Mouse (Mus musculus): ENCODE data around the gene Scd2.
A peak's percentile ranks its signal among the peaks of the same experiment; 100 is the strongest.
"Not testable (repeated sequence)": the region's sequence is repeated elsewhere in the genome, so short reads cannot be mapped to it uniquely, and the experiment has no call there.

Scd2 gene

DNA sequence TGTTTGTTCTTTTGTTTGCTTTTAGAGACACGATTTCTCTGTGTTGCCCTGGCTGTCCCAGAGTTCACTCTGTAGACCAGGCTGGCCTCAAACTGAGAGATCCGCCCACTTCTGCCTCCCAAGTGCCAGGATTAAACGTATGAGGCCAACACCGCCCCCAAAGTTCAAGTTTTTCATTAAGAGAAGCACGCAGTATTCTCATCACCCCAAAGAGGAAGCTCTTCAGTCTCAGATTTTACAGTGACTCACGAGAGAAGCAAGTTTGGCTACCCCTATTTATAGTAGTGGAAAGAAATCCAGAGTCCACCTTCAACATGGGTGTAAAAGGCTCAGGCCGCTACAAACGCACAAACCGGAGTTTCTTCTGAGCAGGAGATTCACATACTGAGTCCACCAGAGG is 29.2 kb upstream of the Scd2 start:
- no peaks in the 10 kb centered on the region for H3K36me3 ChIP-seq (ENCODE audit: control insufficient read depth, insufficient read depth, low read length, poor library complexity, severe bottlenecking)
- DNase-seq (ENCODE audit: low read depth, low spot score) = peak; percentile 68
- H3K27me3 ChIP-seq (ENCODE audit: control insufficient read depth, insufficient read depth, low read length, poor library complexity, severe bottlenecking) = no peaks in the 10 kb centered on the region

DNA sequence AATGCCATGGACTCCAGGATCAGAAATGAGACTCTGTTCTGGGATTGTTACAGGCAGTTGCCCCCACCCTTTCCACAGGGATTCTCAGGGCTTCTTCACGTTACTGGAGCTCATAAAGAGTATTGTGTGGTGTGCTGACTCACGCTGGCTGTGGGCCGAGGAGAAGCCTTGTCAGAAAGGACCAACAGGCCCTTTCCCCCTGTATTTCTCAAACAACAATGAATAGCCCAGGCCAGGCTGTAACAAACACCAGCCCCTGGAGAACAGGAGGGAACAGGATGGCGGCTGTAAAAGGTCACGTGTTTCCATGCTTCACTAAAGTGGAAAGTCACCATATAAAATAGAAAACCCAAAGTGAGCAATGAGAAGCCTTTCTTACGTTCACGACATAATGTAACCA is 28.2 kb upstream of the Scd2 start:
- peak; percentile 41 for DNase-seq (ENCODE audit: low read depth, low spot score)
- no peaks in the 10 kb centered on the region for H3K27me3 ChIP-seq (ENCODE audit: control insufficient read depth, insufficient read depth, low read length, poor library complexity, severe bottlenecking)
- H3K36me3 ChIP-seq (ENCODE audit: control insufficient read depth, insufficient read depth, low read length, poor library complexity, severe bottlenecking) = no peaks in the 10 kb centered on the region

DNA sequence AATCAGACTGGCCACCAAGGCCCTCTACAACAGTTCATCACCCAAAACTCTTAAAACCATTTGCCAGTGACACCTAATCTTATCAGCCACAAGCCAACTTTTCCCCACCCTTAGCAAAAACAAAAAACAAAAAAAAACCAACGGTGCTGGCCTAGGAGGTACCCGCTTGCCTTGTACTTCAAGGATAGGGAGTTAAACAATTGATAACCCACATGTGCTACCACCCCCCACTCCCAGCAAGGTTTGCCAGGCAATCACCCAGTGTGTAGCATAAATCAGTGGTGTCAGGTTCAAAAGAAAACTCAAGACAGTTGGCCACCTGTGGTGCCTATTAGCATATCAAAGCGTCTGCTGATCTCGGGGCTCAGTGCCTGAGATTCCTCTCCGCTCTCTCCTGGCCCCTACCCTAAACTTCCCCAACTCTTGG is 27.6 kb upstream of the Scd2 start:
- Histone ChIP-seq H3K27me3 (ENCODE audit: control insufficient read depth, insufficient read depth, low read length, poor library complexity, severe bottlenecking) (no peaks in the 10 kb centered on the region), H3K36me3 (ENCODE audit: control insufficient read depth, insufficient read depth, low read length, poor library complexity, severe bottlenecking) (no peaks in the 10 kb centered on the region)
- DNase-seq (ENCODE audit: low read depth, low spot score) = no peak

DNA sequence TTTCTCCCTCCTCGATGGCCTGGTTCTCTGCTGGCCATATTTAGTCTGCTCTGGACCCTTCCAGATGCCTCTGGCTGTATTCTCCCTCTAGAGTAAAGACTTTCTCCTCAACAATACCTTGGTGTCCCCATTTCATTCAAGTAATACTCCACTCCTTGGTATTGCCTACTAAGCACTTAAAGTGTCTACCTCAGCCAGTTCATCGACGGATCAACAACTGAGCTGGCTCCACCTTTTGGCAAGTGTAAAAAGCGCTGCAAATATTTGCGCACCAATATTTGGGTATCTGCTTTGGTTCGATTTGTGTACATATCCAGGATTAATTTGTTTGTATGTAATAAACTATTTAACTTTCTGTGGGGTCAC is 27.0 kb upstream of the Scd2 start:
- peak; percentile 73 for DNase-seq (ENCODE audit: low read depth, low spot score)
- H3K27me3 ChIP-seq (ENCODE audit: control insufficient read depth, insufficient read depth, low read length, poor library complexity, severe bottlenecking) = no peaks in the 10 kb centered on the region
- no peaks in the 10 kb centered on the region for H3K36me3 ChIP-seq (ENCODE audit: control insufficient read depth, insufficient read depth, low read length, poor library complexity, severe bottlenecking)

- Histone ChIP-seq H3K27me3 (ENCODE audit: control insufficient read depth, insufficient read depth, low read length, poor library complexity, severe bottlenecking) (no peaks in the 10 kb centered on the region), H3K36me3 (ENCODE audit: control insufficient read depth, insufficient read depth, low read length, poor library complexity, severe bottlenecking) (no peaks in the 10 kb centered on the region)
- peak; percentile 82 for DNase-seq (ENCODE audit: low read depth, low spot score)
Observed at GRCm38 (mm10) chr19:44266824-44267498, 26.5 kb upstream of the Scd2 start.

GRCm38 (mm10) chr19:44267499-44268002 is 25.9 kb upstream of the Scd2 start:
- DNase-seq (ENCODE audit: low read depth, low spot score) = no peak
- H3K36me3 ChIP-seq (ENCODE audit: control insufficient read depth, insufficient read depth, low read length, poor library complexity, severe bottlenecking) = no peaks in the 10 kb centered on the region
- no peaks in the 10 kb centered on the region for H3K27me3 ChIP-seq (ENCODE audit: control insufficient read depth, insufficient read depth, low read length, poor library complexity, severe bottlenecking)

GRCm38 (mm10) chr19:44273711-44274110 is 19.8 kb upstream of the Scd2 start:
- no peaks in the 10 kb centered on the region for H3K27me3 ChIP-seq (ENCODE audit: control insufficient read depth, insufficient read depth, low read length, poor library complexity, severe bottlenecking)
- H3K36me3 ChIP-seq (ENCODE audit: control insufficient read depth, insufficient read depth, low read length, poor library complexity, severe bottlenecking) = no peaks in the 10 kb centered on the region
- no peak for DNase-seq (ENCODE audit: low read depth, low spot score)

- DNase-seq (ENCODE audit: low read depth, low spot score) = no peak
- H3K36me3 ChIP-seq (ENCODE audit: control insufficient read depth, insufficient read depth, low read length, poor library complexity, severe bottlenecking) = no peaks in the 10 kb centered on the region
- H3K27me3 ChIP-seq (ENCODE audit: control insufficient read depth, insufficient read depth, low read length, poor library complexity, severe bottlenecking) = no peaks in the 10 kb centered on the region
Observed at GRCm38 (mm10) chr19:44274452-44274851, 19.0 kb upstream of the Scd2 start.

- H3K27me3 ChIP-seq (ENCODE audit: control insufficient read depth, insufficient read depth, low read length, poor library complexity, severe bottlenecking) = no peaks in the 10 kb centered on the region
- DNase-seq (ENCODE audit: low read depth, low spot score) = no peak
- H3K36me3 ChIP-seq (ENCODE audit: control insufficient read depth, insufficient read depth, low read length, poor library complexity, severe bottlenecking) = no peaks in the 10 kb centered on the region
Observed at GRCm38 (mm10) chr19:44275418-44275817, 18.1 kb upstream of the Scd2 start.

DNA sequence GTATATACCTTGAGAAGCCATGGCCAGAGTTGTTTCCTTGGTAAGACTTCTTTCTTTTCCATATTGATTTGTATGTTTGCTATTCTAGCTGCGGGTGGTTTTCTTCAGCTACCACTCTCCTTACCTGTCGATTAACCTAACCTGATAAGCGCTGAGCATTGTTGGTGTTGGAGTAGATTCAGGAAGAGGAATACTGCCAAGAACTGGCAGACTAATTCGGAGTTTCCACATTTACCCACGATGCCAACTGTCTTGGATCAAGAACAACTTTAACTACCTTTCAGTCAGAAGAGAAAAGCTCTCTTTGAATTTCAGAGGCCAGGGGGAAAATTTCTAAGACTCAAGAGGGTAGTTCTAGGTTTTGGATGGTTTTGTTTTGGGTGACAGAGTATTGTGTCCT is 16.6 kb upstream of the Scd2 start:
- Histone ChIP-seq H3K36me3 (ENCODE audit: control insufficient read depth, insufficient read depth, low read length, poor library complexity, severe bottlenecking) (no peaks in the 10 kb centered on the region), H3K27me3 (ENCODE audit: control insufficient read depth, insufficient read depth, low read length, poor library complexity, severe bottlenecking) (no peaks in the 10 kb centered on the region)
- DNase-seq (ENCODE audit: low read depth, low spot score) = no peak

DNA sequence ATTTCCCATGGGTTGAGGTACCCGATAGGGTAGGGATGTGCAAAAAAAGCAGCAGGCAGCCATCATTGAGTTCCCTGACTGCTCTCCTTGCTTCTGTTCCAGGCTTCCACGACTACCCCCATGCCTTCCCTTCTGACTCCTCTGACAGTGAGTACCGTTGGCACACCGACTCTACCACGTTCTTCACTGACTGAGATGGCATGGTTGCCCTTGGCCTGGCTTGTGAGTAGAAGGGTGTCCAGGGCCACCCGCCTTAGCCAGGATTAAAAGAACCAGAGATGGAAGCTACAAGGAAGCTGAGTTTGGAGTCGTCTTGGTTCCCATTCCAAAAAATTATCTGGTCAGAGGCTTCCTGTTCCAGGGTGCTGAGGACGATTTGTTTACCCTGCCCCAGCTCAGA is 15.5 kb upstream of the Scd2 start:
- Histone ChIP-seq H3K27me3 (ENCODE audit: control insufficient read depth, insufficient read depth, low read length, poor library complexity, severe bottlenecking) (no peaks in the 10 kb centered on the region), H3K36me3 (ENCODE audit: control insufficient read depth, insufficient read depth, low read length, poor library complexity, severe bottlenecking) (no peaks in the 10 kb centered on the region)
- no peak for DNase-seq (ENCODE audit: low read depth, low spot score)

GRCm38 (mm10) chr19:44280755-44281154 is 12.7 kb upstream of the Scd2 start:
- H3K27me3 ChIP-seq (ENCODE audit: control insufficient read depth, insufficient read depth, low read length, poor library complexity, severe bottlenecking) = no peaks in the 10 kb centered on the region
- H3K36me3 ChIP-seq (ENCODE audit: control insufficient read depth, insufficient read depth, low read length, poor library complexity, severe bottlenecking) = no peaks in the 10 kb centered on the region
- no peak for DNase-seq (ENCODE audit: low read depth, low spot score)

DNA sequence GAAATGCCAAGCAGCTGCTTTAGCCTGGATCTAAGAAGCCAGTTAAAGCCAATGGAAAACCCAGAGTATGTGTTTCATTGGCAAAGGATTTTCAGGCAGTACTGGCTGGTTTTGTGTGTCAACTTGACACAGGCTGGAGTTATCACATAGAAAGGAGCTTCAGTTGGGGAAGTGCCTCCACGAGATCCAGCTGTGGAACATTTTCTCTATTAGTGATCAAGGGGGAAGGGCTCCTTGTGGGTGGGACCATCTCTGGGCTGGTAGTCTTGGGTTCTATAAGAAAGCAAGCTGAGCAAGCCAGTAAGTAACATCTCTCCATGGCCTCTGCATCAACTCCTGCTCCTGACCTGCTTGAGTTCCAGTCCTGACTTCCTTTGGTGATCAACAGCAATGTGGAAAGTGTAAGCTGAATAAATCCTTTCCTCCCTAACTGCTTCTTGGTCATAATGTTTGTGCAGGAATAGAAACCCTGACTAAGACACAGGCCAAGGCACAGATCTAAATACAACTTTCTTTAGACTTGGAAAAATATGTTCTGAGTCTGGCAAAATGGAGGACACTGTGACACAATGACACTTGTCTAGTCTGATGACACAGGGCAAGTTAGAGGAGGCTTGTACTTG is 11.5 kb upstream of the Scd2 start:
- not testable (repeated sequence) for DNase-seq (ENCODE audit: low read depth, low spot score); H3K27me3 ChIP-seq (ENCODE audit: control insufficient read depth, insufficient read depth, low read length, poor library complexity, severe bottlenecking); H3K36me3 ChIP-seq (ENCODE audit: control insufficient read depth, insufficient read depth, low read length, poor library complexity, severe bottlenecking)

DNA sequence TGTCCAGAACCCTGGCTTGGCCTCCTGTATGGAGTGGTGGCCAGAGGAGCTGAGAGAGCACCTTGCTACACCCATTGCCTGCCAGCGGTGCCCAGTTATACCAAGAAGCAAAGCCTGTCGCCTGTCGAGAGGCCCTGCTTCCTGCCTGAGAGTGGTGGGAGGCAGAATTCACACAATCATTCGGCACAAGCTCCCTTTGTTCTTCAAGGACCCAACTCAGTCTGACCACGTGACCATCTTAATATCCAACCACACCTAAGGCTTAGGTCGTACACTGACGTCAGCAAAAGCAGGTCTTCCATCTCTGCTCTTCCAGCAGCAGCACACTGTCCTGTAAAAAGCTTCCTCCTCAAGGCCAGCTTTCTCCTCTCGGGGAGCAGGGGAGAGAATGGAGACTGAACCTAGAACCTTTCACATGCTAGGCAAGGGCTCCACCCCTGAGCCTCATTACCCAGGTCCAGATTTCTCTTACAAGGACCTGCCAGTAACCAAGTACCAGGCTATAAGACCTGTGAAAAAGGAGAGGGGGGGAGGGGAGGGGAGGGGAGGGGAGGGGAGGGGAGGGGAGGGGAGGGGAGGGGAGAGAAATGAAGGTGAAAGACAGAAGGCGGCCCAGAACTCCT is 10.8 kb upstream of the Scd2 start:
- DNase-seq (ENCODE audit: low read depth, low spot score) = peak; percentile 67
- Histone ChIP-seq H3K36me3 (ENCODE audit: control insufficient read depth, insufficient read depth, low read length, poor library complexity, severe bottlenecking) (no peaks in the 10 kb centered on the region), H3K27me3 (ENCODE audit: control insufficient read depth, insufficient read depth, low read length, poor library complexity, severe bottlenecking) (no peaks in the 10 kb centered on the region)

DNA sequence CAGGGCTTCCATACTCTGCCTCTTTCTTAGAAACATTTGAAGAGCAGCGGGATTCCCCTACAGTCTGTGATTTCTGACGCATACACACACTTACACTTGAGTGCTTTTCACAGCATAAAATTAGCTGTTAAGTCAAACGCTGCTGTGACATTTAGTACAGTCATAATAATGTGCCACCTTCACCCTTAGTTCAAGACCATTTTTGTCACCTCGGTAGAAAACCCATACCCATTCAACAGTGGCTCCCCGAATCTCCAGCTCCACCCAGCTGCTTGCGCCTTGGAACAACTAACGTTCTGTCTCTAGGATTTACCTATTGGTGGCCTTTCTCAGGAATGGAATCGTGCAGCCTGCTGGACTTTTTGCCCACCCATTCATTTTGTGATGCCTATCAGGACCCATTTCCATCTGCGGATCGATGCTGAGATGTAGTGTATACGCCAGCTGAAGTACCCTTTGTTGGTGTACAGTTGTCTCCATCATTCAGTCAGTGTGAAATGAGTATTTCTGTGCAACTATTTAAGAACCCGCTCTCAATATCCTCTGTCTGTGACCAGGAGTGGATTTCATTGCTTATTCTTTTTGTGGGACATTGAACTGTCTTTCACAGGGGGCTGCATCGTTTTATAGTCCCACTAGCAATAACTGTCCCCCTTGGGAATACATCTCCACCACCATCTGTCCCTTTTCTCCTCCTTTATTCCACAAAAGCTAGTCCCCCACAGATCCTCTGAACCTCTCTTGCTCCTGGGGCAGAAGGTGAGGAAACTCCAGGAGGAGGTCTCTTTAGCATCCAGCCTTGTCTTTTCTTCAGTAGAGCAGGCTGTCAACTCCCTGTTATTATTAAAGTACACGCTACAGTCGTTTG is 10.1 kb upstream of the Scd2 start:
- peak; percentile 88 for DNase-seq (ENCODE audit: low read depth, low spot score)
- Histone ChIP-seq H3K36me3 (ENCODE audit: control insufficient read depth, insufficient read depth, low read length, poor library complexity, severe bottlenecking) (no peaks in the 10 kb centered on the region), H3K27me3 (ENCODE audit: control insufficient read depth, insufficient read depth, low read length, poor library complexity, severe bottlenecking) (no peaks in the 10 kb centered on the region)

Measured in splenic B cell, adult 2 months (primary cell).